Mouse (Mus musculus) layer of hippocampus, postnatal 36 days (tissue): ENCODE measurements around the gene Pgap1. TPM values are rescaled to one million over a fixed set of nuclear protein-coding genes. Genes with fewer than 3 reads are reported as not detected.

Experiments used
- DNase-seq, 2 experiments: peaks; one replicate each; pipeline ENCODE4 v3.0.0; 2022
- total RNA-seq, 2 experiments: library from RNA; stranded (reverse); gene quantifications; 2 replicates each; pipeline ENCODE4 v1.2.3; 2021

The Pgap1 gene
- total RNA-seq, 2 experiments from 2014 or later, result 19.4 to 19.6 TPM

DNA sequence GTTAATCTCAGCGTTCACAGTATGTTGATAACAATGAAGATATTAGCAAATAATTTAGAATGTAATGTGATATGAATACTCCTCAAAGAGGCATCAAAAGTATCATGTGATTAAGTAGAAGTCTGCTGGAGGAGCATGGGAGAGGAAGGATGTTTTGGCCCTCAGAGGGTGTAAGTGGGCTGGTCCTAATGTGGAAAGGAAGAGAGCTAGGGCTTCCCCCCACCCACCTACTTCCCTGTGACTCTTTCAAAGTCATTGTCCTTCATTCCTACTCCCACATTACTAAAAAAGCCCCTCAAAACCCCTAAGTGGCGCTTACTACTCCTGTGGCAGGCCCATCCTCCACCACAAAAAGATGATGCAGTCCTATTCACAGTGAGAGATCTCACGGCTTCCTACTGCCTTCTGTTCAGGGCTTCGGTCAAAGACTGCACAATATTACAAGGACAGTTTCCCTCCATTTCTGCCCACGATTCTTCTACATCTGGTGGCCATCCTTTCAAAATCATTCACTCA lies 37.4 kb downstream of the Pgap1 start:
- DNase-seq, result no peak

DNA sequence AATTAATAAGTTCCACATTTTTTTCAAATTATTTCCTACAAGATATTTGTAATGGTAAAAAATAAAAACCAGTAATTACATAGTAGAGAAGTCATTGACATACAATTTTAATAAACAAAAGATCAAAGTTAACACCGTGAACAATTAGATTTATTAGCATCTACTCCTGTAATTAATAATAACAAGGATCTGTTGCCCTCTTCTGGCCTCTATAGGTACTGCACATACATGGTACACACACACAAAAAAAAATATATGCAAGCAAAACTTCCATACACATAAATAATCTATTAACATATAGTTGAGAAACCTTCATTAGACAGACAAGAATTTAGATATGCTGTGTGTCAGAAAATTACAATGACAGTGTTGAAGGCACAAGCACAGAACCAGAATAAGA lies 43.6 kb downstream of the Pgap1 start:
- DNase-seq, result no peak

DNA sequence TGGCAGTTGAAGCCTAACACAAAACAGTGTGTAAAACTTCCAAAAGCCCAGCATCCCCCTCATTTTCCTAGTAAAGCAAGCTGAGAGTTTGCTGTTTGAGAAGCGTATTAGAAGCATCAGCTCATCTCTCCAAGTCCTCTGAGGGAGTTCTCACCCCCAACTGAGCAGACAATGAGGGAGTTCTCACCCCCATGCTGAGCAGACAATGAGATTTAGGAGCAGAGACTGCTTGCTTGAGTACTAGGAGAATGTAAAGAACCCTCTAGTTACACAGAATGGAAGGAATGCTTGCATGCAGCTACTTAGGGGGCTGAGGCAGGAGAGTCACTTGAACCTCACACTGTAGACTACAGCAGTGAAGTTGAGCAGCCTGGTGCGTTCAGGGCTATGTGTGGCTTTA lies 59.0 kb downstream of the Pgap1 start:
- no peak for DNase-seq

DNA sequence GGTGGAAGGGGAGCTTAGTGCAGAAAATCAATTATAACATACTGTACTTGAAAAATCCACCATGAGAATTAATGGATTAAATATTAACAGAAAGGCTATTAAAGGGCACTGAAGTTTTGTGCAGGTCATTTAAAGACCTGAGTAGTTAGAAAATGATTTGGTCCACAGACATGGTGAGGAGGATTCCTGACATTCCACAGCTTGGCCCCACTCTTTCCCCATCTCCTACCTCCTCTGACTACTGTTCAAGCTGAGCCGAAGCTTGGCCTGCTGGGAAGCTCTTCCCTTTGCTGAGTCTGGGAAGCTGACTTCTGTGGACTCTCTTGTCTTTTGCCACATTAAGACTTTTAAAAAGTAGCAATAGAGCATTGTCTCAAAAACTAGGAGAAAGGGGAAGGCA lies 61.2 kb downstream of the Pgap1 start:
- no peak for DNase-seq

DNA sequence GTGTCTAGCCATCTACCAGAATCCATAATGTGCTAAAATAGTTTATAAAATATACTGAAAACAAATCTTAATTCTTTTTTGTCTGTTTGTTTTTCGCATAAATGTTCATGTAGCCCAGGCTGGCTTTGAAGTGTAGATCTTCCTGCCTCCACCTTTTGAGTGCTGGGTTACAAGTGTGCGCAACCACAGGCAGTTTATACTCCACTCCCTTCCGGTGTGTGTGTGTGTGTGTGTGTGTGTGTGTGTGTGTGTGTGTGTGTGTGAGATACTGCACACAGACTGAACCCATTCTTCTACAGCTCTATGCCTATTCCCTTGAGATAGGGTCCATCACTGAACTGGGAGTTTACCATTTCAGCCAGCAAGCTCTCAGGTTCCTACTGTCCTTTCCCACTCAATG lies 64.0 kb downstream of the Pgap1 start:
- DNase-seq, result no peak

DNA sequence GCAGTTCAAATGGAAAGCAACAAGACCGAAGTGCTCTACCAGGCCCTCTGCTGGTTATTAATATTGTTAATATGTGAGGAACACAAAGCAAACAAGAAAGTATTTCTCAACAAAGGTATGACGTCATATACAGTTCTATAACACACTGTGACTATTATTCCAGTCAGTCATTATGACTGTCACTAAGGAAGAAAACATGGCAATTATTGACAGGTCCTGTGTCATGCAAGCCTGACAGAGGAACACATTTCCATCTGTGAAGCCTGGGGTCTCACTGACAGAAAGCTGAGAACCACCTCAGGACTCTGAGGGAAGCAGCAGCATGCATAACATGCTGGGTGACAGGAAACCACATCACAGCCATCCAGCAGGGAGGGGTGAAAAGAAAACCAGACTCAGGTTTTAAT lies 65.0 kb downstream of the Pgap1 start:
- DNase-seq, result no peak

DNA sequence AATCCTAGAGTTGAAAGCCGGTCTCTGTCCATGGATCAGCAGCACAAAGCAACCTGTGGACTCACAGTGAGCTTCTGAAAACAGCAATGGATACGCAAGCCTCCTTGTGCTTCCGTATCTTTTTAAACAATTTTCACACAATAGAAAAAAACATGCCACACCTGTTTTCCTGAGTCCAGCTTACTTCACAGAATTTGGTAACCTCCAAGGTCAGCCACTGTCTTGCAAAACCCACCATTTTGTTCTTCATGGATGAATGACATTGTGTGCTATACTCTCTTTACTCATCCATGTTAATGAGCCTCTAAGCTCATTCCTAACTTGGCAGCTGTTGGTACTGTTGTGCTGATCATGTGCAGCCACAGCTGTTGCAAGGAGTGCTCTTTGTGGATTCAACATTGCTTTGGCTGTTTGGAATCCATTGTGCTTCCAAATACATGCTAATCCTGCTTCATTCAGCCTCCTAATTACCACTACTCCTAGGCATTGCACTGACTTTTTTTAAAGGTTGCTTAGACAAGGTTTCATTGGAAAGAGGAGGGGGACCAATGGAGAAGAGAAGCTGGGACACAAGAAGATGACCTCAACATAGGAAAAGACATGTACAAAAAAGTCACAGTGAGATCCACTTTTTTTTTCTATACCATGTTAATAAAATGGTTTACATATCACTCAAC lies 72.6 kb downstream of the Pgap1 start:
- no peak for DNase-seq

DNA sequence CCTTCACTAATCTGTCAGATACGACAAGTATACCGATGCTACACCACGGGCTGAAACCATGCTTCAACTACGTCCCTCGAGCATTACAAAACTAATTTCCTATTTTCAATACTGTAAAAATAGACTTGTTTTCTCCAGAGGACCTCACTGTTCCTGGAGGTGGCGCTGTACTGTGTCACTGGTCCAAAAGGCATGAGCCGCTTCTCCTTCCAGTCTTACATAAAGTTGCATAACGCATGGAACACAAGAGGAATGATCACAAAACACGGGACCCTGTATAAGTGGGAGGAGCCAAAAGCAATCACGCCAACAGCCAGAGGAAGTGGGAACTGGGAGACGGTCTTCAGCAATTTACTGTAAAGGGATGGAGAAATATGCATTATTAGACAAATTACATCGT lies 77.0 kb downstream of the Pgap1 start:
- no peak for DNase-seq

DNA sequence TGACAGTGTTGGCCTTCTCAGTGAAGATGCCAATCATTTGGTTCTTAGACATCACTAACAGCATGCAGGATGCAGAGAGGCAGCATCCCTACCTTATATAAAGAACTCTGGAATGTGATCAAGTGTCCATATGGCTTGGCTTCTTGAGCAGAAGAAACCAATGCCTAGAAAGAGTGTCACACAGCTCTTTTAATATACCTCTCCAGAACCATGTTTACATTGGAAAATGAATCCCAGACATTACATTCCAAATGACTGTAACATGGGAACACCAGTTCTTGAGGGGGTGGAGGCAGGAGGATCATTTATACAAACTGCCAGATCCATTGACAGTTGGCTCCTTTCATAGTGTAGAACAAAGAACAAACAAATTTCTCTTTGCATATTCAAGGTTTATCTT lies 88.8 kb downstream of the Pgap1 start:
- no peak for DNase-seq

DNA sequence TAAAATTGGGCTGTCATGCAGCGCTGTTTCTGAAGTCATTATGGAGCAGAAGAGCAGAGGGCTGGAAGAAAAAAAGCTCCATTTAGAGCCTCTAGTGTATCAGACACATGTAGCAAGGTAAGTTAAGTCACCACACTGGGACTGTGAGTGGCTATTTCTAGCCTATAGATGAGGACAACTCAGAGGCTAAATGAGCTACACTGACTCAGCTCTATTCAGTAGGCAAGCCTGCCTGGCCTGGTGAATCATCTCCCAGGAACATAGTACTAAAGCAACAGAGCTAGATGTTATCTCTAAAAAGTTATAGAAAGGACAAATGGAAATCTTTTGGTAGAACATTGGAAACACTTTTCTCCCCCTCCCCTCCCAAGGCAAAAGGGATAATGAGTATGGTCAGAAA lies 90.1 kb downstream of the Pgap1 start:
- no peak for DNase-seq

DNA sequence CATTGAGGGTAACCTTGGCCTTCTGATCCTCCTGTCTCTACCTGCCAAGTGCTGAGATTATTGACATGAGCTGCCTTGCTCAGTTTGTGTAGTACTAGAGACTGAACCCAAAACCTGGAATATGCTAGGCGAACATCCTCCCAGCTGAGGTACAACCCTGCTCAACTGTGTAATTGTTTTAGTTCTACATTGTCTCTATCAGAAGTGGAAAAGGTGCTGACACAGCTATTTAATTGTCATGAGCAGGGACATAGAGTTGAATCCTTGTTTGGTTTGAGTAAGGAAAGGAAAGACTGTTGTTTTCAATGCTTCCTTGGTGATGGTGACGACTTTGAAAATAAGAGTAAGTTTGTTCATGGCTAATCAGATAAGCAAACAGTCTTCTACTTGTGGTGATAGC lies 105.4 kb downstream of the Pgap1 start:
- no peak for DNase-seq

DNA sequence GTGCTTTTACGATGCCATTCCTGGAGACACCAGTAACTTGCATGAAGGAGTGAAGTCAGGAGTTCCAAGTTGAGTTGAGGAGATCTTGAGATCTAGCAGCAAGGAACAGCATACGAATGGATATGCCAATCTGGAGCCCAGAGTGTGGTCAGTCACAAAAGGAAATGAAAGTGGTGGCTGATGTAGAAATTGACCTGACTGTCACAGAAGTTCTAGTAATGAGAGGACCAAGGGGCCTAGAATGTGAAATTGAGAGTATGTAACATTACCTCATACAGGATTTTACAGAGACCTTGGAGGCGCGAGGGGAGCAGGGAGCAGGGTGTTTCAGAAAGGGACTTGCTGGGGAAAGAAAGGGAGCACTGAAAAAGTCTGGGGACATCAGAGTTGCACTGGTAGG lies 108.7 kb downstream of the Pgap1 start:
- DNase-seq, result no peak

DNA sequence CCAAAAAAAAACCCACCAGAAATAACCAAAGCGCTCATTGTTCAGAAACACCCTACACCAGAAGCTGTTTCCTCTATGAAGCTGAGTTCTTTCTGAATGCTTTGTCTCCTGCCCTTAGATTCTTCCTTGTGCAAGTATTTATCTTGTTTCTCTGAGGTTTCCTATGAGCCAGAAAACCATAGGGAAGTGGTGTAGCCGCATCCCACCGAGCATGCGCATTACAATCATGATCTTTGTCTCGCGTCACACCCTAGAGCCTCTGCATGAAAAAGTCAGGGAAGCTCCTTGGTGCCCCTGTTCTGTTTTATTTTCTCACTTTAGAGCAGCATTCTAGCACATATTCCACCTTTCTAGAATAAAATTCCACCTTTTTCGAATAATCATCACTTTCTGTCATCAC lies 113.8 kb downstream of the Pgap1 start:
- no peak for DNase-seq

DNA sequence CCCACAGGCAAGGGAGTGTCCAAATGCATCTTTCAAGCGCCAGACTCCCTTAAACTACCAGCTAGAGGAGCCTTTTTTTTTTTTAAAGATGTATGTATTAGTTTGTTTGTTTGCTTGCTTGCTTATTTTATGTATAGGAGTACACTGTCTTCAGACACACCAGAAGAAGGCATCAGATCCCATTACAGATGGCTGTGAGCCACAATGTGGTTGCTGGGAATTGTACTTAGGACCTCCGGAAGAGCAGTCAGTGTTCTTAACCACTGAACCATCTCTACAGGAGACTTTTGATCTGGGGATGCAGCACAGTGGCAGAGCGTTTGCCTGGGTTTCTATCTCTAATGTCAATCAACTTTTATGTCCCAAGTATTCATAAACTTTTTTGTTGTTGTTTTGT lies 118.4 kb downstream of the Pgap1 start:
- DNase-seq, result no peak

DNA sequence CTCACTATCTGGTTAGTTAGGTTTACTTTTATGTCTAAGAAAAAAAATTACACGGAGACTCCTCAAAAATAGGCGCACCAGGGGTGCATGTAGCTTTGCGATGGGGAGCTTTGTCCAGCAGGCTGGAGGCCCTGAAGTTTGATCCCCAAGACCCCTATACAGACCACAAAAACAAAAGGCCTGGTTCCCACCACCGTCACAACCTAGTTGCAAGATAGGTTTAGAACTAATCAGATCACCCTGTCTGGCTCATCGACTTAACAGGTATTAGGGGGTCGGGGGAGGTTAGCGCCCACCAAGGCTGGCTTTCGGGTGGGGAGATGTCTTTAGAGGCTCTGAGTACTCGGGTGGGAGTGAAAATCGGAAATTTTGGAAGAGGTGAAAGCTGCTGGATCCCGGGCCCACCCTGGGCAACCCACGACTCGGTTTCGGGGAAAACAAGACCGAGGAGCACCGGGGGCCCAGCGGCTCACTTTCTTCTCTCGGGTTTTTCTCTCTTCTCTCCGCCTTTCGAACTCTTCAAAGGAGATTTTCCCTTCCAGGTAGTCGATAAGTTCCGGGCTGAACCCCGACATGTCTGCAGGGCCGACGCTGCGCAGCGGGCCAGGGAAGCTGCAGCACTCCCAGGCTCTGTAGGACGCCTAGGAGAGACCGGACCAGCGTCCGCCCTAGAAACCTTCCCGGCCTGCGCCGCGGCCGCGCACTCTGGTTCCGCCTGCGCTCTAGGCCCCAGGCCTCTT lies 119.0 kb downstream of the Pgap1 start, which contains the start of gene Gtf3c3:
Gene Gtf3c3 (minus strand): TSS at position 632 of the 740 bp plus-strand sequence.
- peak; percentile 74 to 78 for DNase-seq

Other genes starting within 250 kb of the Pgap1 start
- 10 to 100 TPM; 26.3 to 27.9 TPM for gene Gtf3c3, start 118.7 kb downstream of the Pgap1 start, total RNA-seq